Mouse (Mus musculus) cerebellum, adult 2 months (tissue): ENCODE measurements at regions not wholly inside any gene's neighbourhood (a gene's known extent, or its start where the extent isn't known, plus 50 kb on each side); places are given as distances from the start of the nearest gene placed in this dataset.

Source experiments
- CTCF ChIP-seq: fragments of 200-500 bp; IDR thresholded peaks from 2 replicates; pipeline ENCODE4 v1.5.1; 2011; ENCODE audit warnings: low read depth, mild to moderate bottlenecking, control low read depth, low read length, moderate library complexity, borderline replicate concordance; ENCODE audit not compliant: insufficient read depth
- POLR2A ChIP-seq: fragments of 200-500 bp; IDR thresholded peaks from 2 replicates; pipeline ENCODE4 v1.6.1; 2011; ENCODE audit warnings: low read length, control low read depth, borderline replicate concordance; ENCODE audit not compliant: insufficient read depth

- TF ChIP-seq CTCF (no peak), POLR2A (no peak)
These were observed 113.0 kb upstream of the Hs3st5 start for GRCm38 (mm10) chr10:36393586-36393985.
